Mouse (Mus musculus) embryonic facial prominence, embryonic 14.5 days (tissue): ENCODE results near the gene Tnnc2. TPM values are rescaled to one million over a fixed set of nuclear protein-coding genes. Genes with fewer than 3 reads are reported as not detected.
A peak's percentile ranks its signal among the peaks of the same experiment; 100 is the strongest.

Experiments
- ATAC-seq: fragments of 200-750 bp; cut with Nextera tagmentation; 2 replicates; pipeline ENCODE4 v1.8.0; 2017; ENCODE audit warnings: low read depth, moderate number of reproducible peaks, moderate TSS enrichment
- DNase-seq: peaks from one replicate; pipeline ENCODE4 v3.0.0-alpha.2; 2015; ENCODE audit warnings: low spot score
- H3K27ac ChIP-seq: fragments of 300-500 bp; sonication (generic); replicated peaks from 2 replicates; pipeline ENCODE4 v1.5.1; 2014; ENCODE audit warnings: low read depth, mild to moderate bottlenecking, low read length, moderate library complexity
- H3K27me3 ChIP-seq: fragments of 300-500 bp; sonication (generic); replicated peaks from 2 replicates; pipeline ENCODE4 v1.6.1; 2014; ENCODE audit warnings: low read length; ENCODE audit not compliant: control insufficient read depth, insufficient read depth
- H3K36me3 ChIP-seq: fragments of 300-500 bp; sonication (generic); 2 replicates; pipeline ENCODE4 v1.6.1; 2014; ENCODE audit warnings: low read length, mixed read lengths; ENCODE audit not compliant: control insufficient read depth, insufficient read depth
- H3K4me1 ChIP-seq: fragments of 300-500 bp; sonication (generic); 2 replicates; pipeline ENCODE4 v1.6.1; 2014; ENCODE audit warnings: antibody characterized with exemption, low read length; ENCODE audit not compliant: control insufficient read depth, insufficient read depth
- H3K4me2 ChIP-seq: fragments of 300-500 bp; sonication (generic); 2 replicates; pipeline ENCODE4 v1.6.1; 2014; ENCODE audit warnings: low read depth, mild to moderate bottlenecking, low read length, moderate library complexity, mixed read lengths
- H3K4me3 ChIP-seq: fragments of 300-500 bp; sonication (generic); 2 replicates; pipeline ENCODE4 v1.5.1; 2014; ENCODE audit warnings: low read depth, mild to moderate bottlenecking, low read length
- H3K9ac ChIP-seq: fragments of 300-500 bp; sonication (generic); 2 replicates; pipeline ENCODE4 v1.6.1; 2014; ENCODE audit warnings: low read depth, mild to moderate bottlenecking, low read length, moderate library complexity, mixed read lengths
- H3K9me3 ChIP-seq: fragments of 300-500 bp; sonication (generic); 2 replicates; pipeline ENCODE4 v1.6.1; 2016; ENCODE audit warnings: low read length; ENCODE audit not compliant: control insufficient read depth
- WGBS: fragments of 180-500 bp; shearing (Covaris S2); extraction: QIAGEN DNeasy Blood & Tissue Kit; methylation state at CpG from one replicate; pipeline ENCODE4 v1.1.7; 2014; 5-methylcytosine and 5-hydroxymethylcytosine counted together
- polyA plus RNA-seq: library from polyadenylated mRNA; unstranded; fragments of >200 nt; fragmentation: Nextera tagmentation; extraction: Ambion mirVana; gene quantifications from 2 replicates; pipeline ENCODE4 v1.2.1, GENCODE M21; 2014

Tnnc2 gene
- polyA plus RNA-seq = 799 and 1,279 TPM in 2 replicates

DNA sequence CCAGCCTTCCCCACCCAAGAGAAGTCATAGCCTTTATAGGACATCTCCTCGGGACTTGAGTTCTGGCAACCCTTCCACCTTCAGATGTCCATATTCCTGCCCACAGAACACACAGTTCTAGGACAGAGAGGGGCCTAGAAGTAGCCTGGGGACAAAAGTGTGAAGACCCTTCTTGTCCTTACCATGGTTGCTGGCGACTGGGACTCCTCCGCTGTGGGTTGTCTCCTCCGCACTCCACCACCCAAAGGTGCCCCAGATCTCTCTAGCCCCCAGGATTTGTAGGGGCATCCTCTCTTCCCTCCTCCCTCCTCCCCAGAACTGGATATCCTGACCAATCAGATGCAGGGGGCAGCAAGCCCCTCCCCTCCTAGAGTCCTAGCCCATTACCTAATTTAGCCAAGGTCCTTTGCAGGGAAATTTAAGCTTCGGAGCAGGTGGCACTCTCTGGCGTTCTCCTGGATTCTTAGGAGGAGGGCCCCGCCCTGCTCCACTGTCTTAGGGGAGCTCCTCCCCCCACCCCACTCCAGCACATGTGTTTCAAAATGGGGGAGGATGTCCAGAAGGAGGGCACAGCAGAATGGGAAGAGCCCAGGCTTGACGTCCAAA, at the start of gene Tnnc2:
Gene Tnnc2, minus strand, starts transcription at position 487 of the 606 bp plus-strand sequence.
- no peak for ATAC-seq
- Histone ChIP-seq H3K27ac (no peak within 1 kb of the TSS), H3K36me3 (no peaks in the 10 kb centered on the region)

DNA sequence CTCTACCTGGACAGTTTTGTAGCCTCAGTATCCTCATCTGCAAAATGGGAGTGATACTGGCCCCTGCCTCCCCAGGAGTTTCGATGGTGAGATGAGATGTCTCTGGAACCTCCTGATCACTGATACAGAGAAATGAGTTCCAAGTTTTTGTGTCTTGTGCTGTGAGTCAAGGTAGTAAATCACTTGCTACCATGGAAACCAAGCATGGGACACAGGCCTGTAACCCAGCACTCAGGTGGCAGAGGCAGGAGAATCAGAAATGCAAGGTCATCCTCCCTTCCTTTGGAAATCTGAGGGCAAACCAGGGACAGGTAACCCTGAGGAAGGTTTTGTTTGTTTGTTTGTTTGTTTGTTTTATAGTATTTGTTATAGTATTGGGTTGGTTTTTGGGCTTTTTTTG, 49.3 kb upstream of the Tnnc2 start:
- H3K9me3 ChIP-seq = no peaks in the 10 kb centered on the region
- ATAC-seq = no peak
- no peak for DNase-seq
- peaks cover 32% of the 10 kb centered on the region for H3K36me3 ChIP-seq
- H3K27ac ChIP-seq = no peak overlapping the region
- H3K4me1 ChIP-seq = peaks cover 4% of the 10 kb centered on the region; the same call in 1 of the 2 replicates
- no peaks in the 10 kb centered on the region for H3K27me3 ChIP-seq
- no peak overlapping the region for H3K4me3 ChIP-seq
- 100% methylated on average over 1 of the region's 1 CpGs for WGBS
- H3K9ac ChIP-seq = no peak overlapping the region
- no peak overlapping the region for H3K4me2 ChIP-seq

More for the DNA sequence above, at the start of gene Tnnc2:
- Histone ChIP-seq H3K9me3 (no peaks in the 10 kb centered on the region), H3K27me3 (no peaks in the 10 kb centered on the region), H3K4me1 (no peaks in the 10 kb centered on the region), H3K9ac (no peak within 1 kb of the TSS), H3K4me3 (peak within 1 kb of the TSS; percentile 6; the same call in 1 of the 2 replicates), H3K4me2 (no peak within 1 kb of the TSS)
- WGBS = 65% methylated on average over 8 of the region's 8 CpGs
- peak; percentile 46 for DNase-seq

- no peak for DNase-seq
- ATAC-seq = no peak
- no peak within 1 kb of the TSS for H3K9ac ChIP-seq
Observed at GRCm38 (mm10) chr2:164828437-164828836, 48.7 kb upstream of the Tnnc2 start, which contains the start of gene Spata25. Gene Spata25, minus strand, starts transcription at chr2:164828537.

GRCm38 (mm10) chr2:164827146-164827850, 47.5 kb upstream of the Tnnc2 start:
- DNase-seq = no peak
- H3K9ac ChIP-seq = no peak overlapping the region
- WGBS = 89% methylated on average over 16 of the region's 16 CpGs
- no peak overlapping the region for H3K4me3 ChIP-seq
- peaks cover 32% of the 10 kb centered on the region for H3K36me3 ChIP-seq
- peaks cover 3% of the 10 kb centered on the region for H3K4me1 ChIP-seq
- H3K27ac ChIP-seq = no peak overlapping the region
- H3K9me3 ChIP-seq = no peaks in the 10 kb centered on the region
- no peak for ATAC-seq
- no peak overlapping the region for H3K4me2 ChIP-seq
- H3K27me3 ChIP-seq = no peaks in the 10 kb centered on the region

More at GRCm38 (mm10) chr2:164828437-164828836, 48.7 kb upstream of the Tnnc2 start, which contains the start of gene Spata25:
- 82% methylated on average over 6 of the region's 6 CpGs for WGBS
- Histone ChIP-seq H3K27ac (no peak within 1 kb of the TSS), H3K36me3 (peaks cover 32% of the 10 kb centered on the region), H3K27me3 (no peaks in the 10 kb centered on the region), H3K4me1 (peaks cover 4% of the 10 kb centered on the region), H3K9me3 (no peaks in the 10 kb centered on the region), H3K4me3 (no peak within 1 kb of the TSS), H3K4me2 (no peak within 1 kb of the TSS)

- peaks cover 41% of the 10 kb centered on the region for H3K36me3 ChIP-seq
- H3K27ac ChIP-seq = no peak overlapping the region
- no peak overlapping the region for H3K4me2 ChIP-seq
- 95% methylated on average over 17 of the region's 17 CpGs for WGBS
- no peaks in the 10 kb centered on the region for H3K27me3 ChIP-seq
- H3K9me3 ChIP-seq = no peaks in the 10 kb centered on the region
- ATAC-seq (no peak), DNase-seq (no peak)
- H3K4me3 ChIP-seq = no peak overlapping the region
- no peak overlapping the region for H3K9ac ChIP-seq
- peaks cover 3% of the 10 kb centered on the region for H3K4me1 ChIP-seq
Observed at GRCm38 (mm10) chr2:164825521-164825920, 45.8 kb upstream of the Tnnc2 start.

GRCm38 (mm10) chr2:164823969-164824368, 44.2 kb upstream of the Tnnc2 start:
- WGBS = 95% methylated on average over 4 of the region's 4 CpGs
- Histone ChIP-seq H3K27me3 (no peaks in the 10 kb centered on the region), H3K4me2 (peak overlapping the region; percentile 55), H3K9me3 (no peaks in the 10 kb centered on the region), H3K27ac (no peak overlapping the region), H3K4me3 (no peak overlapping the region), H3K36me3 (peaks cover 44% of the 10 kb centered on the region), H3K4me1 (peaks cover 3% of the 10 kb centered on the region), H3K9ac (no peak overlapping the region)
- ATAC-seq = no peak
- DNase-seq = no peak

DNA sequence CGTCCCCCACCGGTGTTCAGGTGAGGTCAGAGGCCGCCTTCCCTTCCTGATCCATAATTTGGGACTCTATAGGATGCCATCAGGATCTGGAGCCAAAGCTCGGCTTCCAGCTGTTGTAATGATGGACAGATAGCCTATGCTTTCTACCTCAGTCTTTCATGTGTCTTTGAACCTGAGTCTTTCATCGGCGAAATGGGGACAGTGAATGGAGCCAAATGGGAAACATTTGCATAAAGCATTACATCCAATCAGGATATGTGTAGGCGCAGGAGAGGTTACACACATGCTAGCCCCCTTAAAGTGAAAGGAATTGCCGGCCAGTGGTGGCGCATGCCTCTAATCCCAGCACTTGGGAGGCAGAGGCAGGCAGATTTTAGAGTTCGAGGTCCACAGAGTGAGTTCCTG, 43.4 kb upstream of the Tnnc2 start:
- 3% methylated on average over 10 of the region's 10 CpGs for WGBS
- no peaks in the 10 kb centered on the region for H3K9me3 ChIP-seq
- no peaks in the 10 kb centered on the region for H3K27me3 ChIP-seq
- peaks cover 44% of the 10 kb centered on the region for H3K36me3 ChIP-seq
- H3K4me3 ChIP-seq = peak overlapping the region; percentile 67
- ATAC-seq (peak; percentile 67), DNase-seq (peak; percentile 72)
- peak overlapping the region; percentile 79 for H3K27ac ChIP-seq
- H3K4me1 ChIP-seq = peaks cover 3% of the 10 kb centered on the region
- peak overlapping the region; percentile 55 for H3K4me2 ChIP-seq
- H3K9ac ChIP-seq = peak overlapping the region; percentile 69

DNA sequence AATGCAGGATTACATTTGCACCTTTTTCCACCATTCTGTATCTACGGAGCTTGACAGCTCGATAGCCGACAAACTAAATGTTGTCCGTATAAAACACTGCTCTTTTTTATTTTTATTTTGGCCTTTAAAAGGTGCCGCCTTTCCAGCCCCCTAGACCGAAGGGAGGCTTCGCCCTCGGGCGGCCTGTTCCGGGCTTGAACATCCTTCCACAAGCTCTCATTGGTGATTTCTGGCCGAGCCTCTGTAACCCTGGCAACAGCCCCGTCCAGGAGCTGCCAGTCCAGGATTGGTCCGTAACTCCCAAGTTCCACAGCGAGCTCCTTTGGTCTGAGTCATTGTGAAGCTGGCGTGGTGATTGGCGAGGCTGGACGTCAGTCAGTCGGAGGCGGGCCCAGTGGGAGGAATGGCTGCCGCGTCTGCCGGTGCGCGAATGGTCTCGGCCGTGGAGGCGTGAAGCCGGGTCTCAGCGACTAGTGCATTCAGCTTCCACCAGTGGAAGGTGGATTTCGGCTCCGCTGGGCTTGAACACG, 42.9 kb upstream of the Tnnc2 start, which contains the start of gene Zswim1:
Gene Zswim1, plus strand, starts transcription at position 51 of the 530 bp plus-strand sequence.
- Histone ChIP-seq H3K4me1 (peaks cover 3% of the 10 kb centered on the region), H3K4me2 (peak within 1 kb of the TSS; percentile 55), H3K4me3 (peak within 1 kb of the TSS; percentile 67), H3K9ac (peak within 1 kb of the TSS; percentile 69), H3K27me3 (no peaks in the 10 kb centered on the region), H3K36me3 (peaks cover 43% of the 10 kb centered on the region), H3K9me3 (no peaks in the 10 kb centered on the region), H3K27ac (peak within 1 kb of the TSS; percentile 79)
- ATAC-seq (peak; percentile 100), DNase-seq (peak; percentile 99)
- 1% methylated on average over 32 of the region's 32 CpGs for WGBS
